In the genomic region with DNA sequence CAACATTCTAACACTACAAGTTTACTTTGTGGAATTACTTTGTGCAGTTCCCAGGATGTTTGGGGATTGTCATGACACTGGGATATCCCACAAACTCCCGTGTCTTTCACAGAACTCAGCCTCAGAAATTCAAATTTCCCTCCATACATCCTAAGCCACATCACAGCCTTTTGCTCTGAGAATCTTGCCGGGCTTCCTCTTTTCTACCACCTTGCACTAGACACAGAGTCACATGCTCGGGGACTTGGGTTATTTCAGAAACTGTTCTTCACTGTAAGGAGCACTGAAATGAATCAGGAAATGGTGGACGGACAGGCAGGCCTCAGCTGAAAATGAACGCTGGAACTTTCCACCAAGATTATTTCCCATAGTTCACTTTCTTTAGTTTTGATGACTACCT, we compare ENCODE assay signal across 10 mouse cellular contexts. TPM values are rescaled to one million over a fixed set of nuclear protein-coding genes. Genes with fewer than 3 reads are reported as not detected.
DNase-seq lines count a peak whose midpoint lies in the region; ATAC-seq lines count a peak whose summit lies in the region.
"Had no signal": no experiment of that assay in that cellular context is flagged by ENCODE, and none has a peak within 500 bp of the region (broad histone marks: within the 10 kb centered on the region; RNA-seq: fewer than 3 reads in every experiment).

No protein-coding gene starts in this region.

- ATAC-seq in granulocyte monocyte progenitor cell, adult 5-6 weeks (replicated peaks; ENCODE audit: poor library complexity, severe bottlenecking) = peak; percentile 61
- ATAC-seq: hindbrain, postnatal 0 days had no signal

- DNase-seq in A20 (ENCODE audit: low read depth, low spot score) = peak; percentile 89
- DNase-seq in CD4-positive helper T cell, adult 2 months (ENCODE audit: low read depth, low spot score) = peak; percentile 40
- DNase-seq in monocyte, adult 2 months (ENCODE audit: low read depth in 1 of 2, low spot score in 2 of 2) = peak; percentile 56 to 60
- DNase-seq in testis, postnatal 14 days (ENCODE audit: low spot score) = no peak
- DNase-seq in adrenal gland, postnatal 36 days = no peak
- DNase-seq in right cerebral cortex, adult 18-20 months = no peak
- DNase-seq: adrenal gland, postnatal 25 days; cerebellum, adult 8-10 months had no signal

RNA-seq across cellular contexts. Expression of a gene that starts 2.0 kb away (rescaled TPM):
- 49.9 and 71.0 TPM in 2 replicates for total RNA-seq in granulocyte monocyte progenitor cell, adult 5-6 weeks (2014; fragmentation: Nextera tagmentation)
- 55.9 and 60.1 TPM in 2 replicates for total RNA-seq in granulocyte monocyte progenitor cell, adult 5-6 weeks (2017)
- 10 to 100 TPM; 14.0 to 18.1 TPM for total RNA-seq in adrenal gland, postnatal 36 days (2021)

RNA-seq across cellular contexts. Expression of a gene that starts 2.3 kb away (rescaled TPM):
- 18.8 and 23.8 TPM in 2 replicates for total RNA-seq in granulocyte monocyte progenitor cell, adult 5-6 weeks (2014; fragmentation: Nextera tagmentation)
- 21.7 and 25.8 TPM in 2 replicates for total RNA-seq in granulocyte monocyte progenitor cell, adult 5-6 weeks (2017)
- 1 to 10 TPM; 5.7 to 6.0 TPM for total RNA-seq in adrenal gland, postnatal 36 days (2021)

Comparison
In these comparisons a context has a peak if more than half of its experiments do, and no peak if none do; other contexts are left out.
1. DNase-seq: peak in A20 (single experiment), CD4-positive helper T cell, adult 2 months (single experiment) and monocyte, adult 2 months (2 of 2); none in testis, postnatal 14 days (single experiment), adrenal gland, postnatal 36 days (0 of 2) and right cerebral cortex, adult 18-20 months (single experiment).